Mouse (Mus musculus) ES-Bruce4 (cell line): Measurements from ENCODE around the gene B4galnt1.

Experiments
- CTCF ChIP-seq: IDR thresholded peaks from one replicate; pipeline ENCODE4 v1.8.1; 2011; ENCODE audit warnings: low read depth, low read length
- EP300 ChIP-seq: IDR thresholded peaks from 2 replicates; pipeline ENCODE4 v1.6.1; 2011; ENCODE audit warnings: low read depth, low read length; ENCODE audit not compliant: insufficient read depth

GRCm38 (mm10) chr10:127213272-127213671 lies 48.2 kb downstream of the B4galnt1 start:
- no peak for TF ChIP-seq CTCF
- TF ChIP-seq EP300 = no peak
